Mouse (Mus musculus): Measurements from ENCODE around the gene Polrmt. TPM values are rescaled to one million over a fixed set of nuclear protein-coding genes. Genes with fewer than 3 reads are reported as not detected.

Polrmt gene
- total and polyA plus RNA-seq, 2 experiments from 2014 or later = 26.3 to 56.2 TPM

- H3K9ac ChIP-seq (replicated peaks; ENCODE audit: low read depth, low read length) = no peak overlapping the region
- DNase-seq (ENCODE audit: low spot score) (no peak), ATAC-seq (ENCODE audit: insufficient read depth, low read depth) (no peak)
- H3K4me3 ChIP-seq (ENCODE audit: low read depth, low read length) = no peak overlapping the region
- TF ChIP-seq CTCF (IDR thresholded peaks at IDR 0.05; ENCODE audit: low read depth) (0 out of 2 replicates have a peak, but pooled peaks have one; percentile 12), EP300 (IDR thresholded peaks at IDR 0.05; ENCODE audit: low read depth) (no peak)
- H3K36me3 ChIP-seq (replicated peaks; ENCODE audit: control insufficient read depth, insufficient read depth, low read length) = no peaks in the 10 kb centered on the region
- no peaks in the 10 kb centered on the region for H3K27me3 ChIP-seq (ENCODE audit: control insufficient read depth, insufficient read depth, low read length)
- H3K4me2 ChIP-seq (ENCODE audit: low read depth, low read length) = no peak overlapping the region
- WGBS = 92% methylated on average over 3 of the region's 3 CpGs
- H3K27ac ChIP-seq (ENCODE audit: low read depth) = no peak overlapping the region
- H3K9me3 ChIP-seq (replicated peaks; ENCODE audit: control insufficient read depth, low read length) = peaks cover 4% of the 10 kb centered on the region
- H3K4me1 ChIP-seq (ENCODE audit: control insufficient read depth, insufficient read depth) = no peaks in the 10 kb centered on the region; the same call in 1 of the 2 replicates
Measured at GRCm38 (mm10) chr10:79772320-79772719, 25.9 kb upstream of the Polrmt start.

GRCm38 (mm10) chr10:79769329-79769728 lies 22.9 kb upstream of the Polrmt start:
- Histone ChIP-seq H3K36me3 (replicated peaks; ENCODE audit: control insufficient read depth, insufficient read depth, low read length) (no peaks in the 10 kb centered on the region), H3K9me3 (replicated peaks; ENCODE audit: control insufficient read depth, low read length) (peaks cover 4% of the 10 kb centered on the region; the same call in 1 of the 2 replicates), H3K4me2 (ENCODE audit: low read depth, low read length) (no peak overlapping the region), H3K4me1 (ENCODE audit: control insufficient read depth, insufficient read depth) (peaks cover 18% of the 10 kb centered on the region), H3K27ac (ENCODE audit: low read depth) (no peak overlapping the region), H3K4me3 (ENCODE audit: low read depth, low read length) (no peak overlapping the region), H3K9ac (replicated peaks; ENCODE audit: low read depth, low read length) (no peak overlapping the region), H3K27me3 (ENCODE audit: control insufficient read depth, insufficient read depth, low read length) (no peaks in the 10 kb centered on the region)
- DNase-seq (ENCODE audit: low spot score) (no peak), ATAC-seq (ENCODE audit: insufficient read depth, low read depth) (no peak)
- 69% methylated on average over 4 of the region's 4 CpGs for WGBS
- no peak for TF ChIP-seq EP300 (IDR thresholded peaks at IDR 0.05; ENCODE audit: low read depth)
- no peak for TF ChIP-seq CTCF (IDR thresholded peaks at IDR 0.05; ENCODE audit: low read depth)

GRCm38 (mm10) chr10:79768400-79768799 lies 22.0 kb upstream of the Polrmt start:
- DNase-seq (ENCODE audit: low spot score) = peak; percentile 37
- Histone ChIP-seq H3K27me3 (ENCODE audit: control insufficient read depth, insufficient read depth, low read length) (no peaks in the 10 kb centered on the region), H3K36me3 (replicated peaks; ENCODE audit: control insufficient read depth, insufficient read depth, low read length) (no peaks in the 10 kb centered on the region), H3K4me3 (ENCODE audit: low read depth, low read length) (no peak overlapping the region), H3K4me2 (ENCODE audit: low read depth, low read length) (no peak overlapping the region), H3K9me3 (replicated peaks; ENCODE audit: control insufficient read depth, low read length) (peaks cover 4% of the 10 kb centered on the region; the same call in 1 of the 2 replicates), H3K4me1 (ENCODE audit: control insufficient read depth, insufficient read depth) (peaks cover 27% of the 10 kb centered on the region), H3K9ac (replicated peaks; ENCODE audit: low read depth, low read length) (no peak overlapping the region), H3K27ac (ENCODE audit: low read depth) (no peak overlapping the region)
- no peak for ATAC-seq (ENCODE audit: insufficient read depth, low read depth)
- WGBS = 4% methylated on average over 5 of the region's 5 CpGs
- TF ChIP-seq CTCF (IDR thresholded peaks at IDR 0.05; ENCODE audit: low read depth) = peak; percentile 93
- no peak for TF ChIP-seq EP300 (IDR thresholded peaks at IDR 0.05; ENCODE audit: low read depth)

- ATAC-seq (ENCODE audit: insufficient read depth, low read depth) (peak; percentile 54), DNase-seq (ENCODE audit: low spot score) (peak; percentile 74)
- Histone ChIP-seq H3K27me3 (ENCODE audit: control insufficient read depth, insufficient read depth, low read length) (no peaks in the 10 kb centered on the region), H3K27ac (ENCODE audit: low read depth) (peak overlapping the region; percentile 81), H3K4me1 (ENCODE audit: control insufficient read depth, insufficient read depth) (peaks cover 31% of the 10 kb centered on the region), H3K9me3 (replicated peaks; ENCODE audit: control insufficient read depth, low read length) (peaks cover 4% of the 10 kb centered on the region; the same call in 1 of the 2 replicates), H3K36me3 (replicated peaks; ENCODE audit: control insufficient read depth, insufficient read depth, low read length) (no peaks in the 10 kb centered on the region), H3K9ac (replicated peaks; ENCODE audit: low read depth, low read length) (0 out of 2 replicates have a peak overlapping the region, but pooled peaks have one; percentile 22), H3K4me3 (ENCODE audit: low read depth, low read length) (peak overlapping the region; percentile 88), H3K4me2 (ENCODE audit: low read depth, low read length) (peak overlapping the region; percentile 77)
- TF ChIP-seq CTCF (IDR thresholded peaks at IDR 0.05; ENCODE audit: low read depth) (no peak), EP300 (IDR thresholded peaks at IDR 0.05; ENCODE audit: low read depth) (no peak)
- 11% methylated on average over 40 of the region's 40 CpGs for whole genome bisulfite sequencing
Measured at GRCm38 (mm10) chr10:79767372-79768244, 21.2 kb upstream of the Polrmt start.

- TF ChIP-seq EP300 (IDR thresholded peaks at IDR 0.05; ENCODE audit: low read depth) = no peak
- H3K36me3 ChIP-seq (replicated peaks; ENCODE audit: control insufficient read depth, insufficient read depth, low read length) = peaks cover 6% of the 10 kb centered on the region
- no peaks in the 10 kb centered on the region for H3K27me3 ChIP-seq (ENCODE audit: control insufficient read depth, insufficient read depth, low read length)
- peak; percentile 98 for DNase-seq (ENCODE audit: low spot score)
- H3K9ac ChIP-seq (replicated peaks; ENCODE audit: low read depth, low read length) = peak within 1 kb of the TSS; percentile 87
- H3K4me3 ChIP-seq (ENCODE audit: low read depth, low read length) = peak within 1 kb of the TSS; percentile 88
- peak within 1 kb of the TSS; percentile 91 for H3K27ac ChIP-seq (ENCODE audit: low read depth)
- under 1% methylated on average over 95 of the region's 101 CpGs for WGBS
- peak; percentile 93 for ATAC-seq (ENCODE audit: insufficient read depth, low read depth)
- peak within 1 kb of the TSS; percentile 77 for H3K4me2 ChIP-seq (ENCODE audit: low read depth, low read length)
- peaks cover 31% of the 10 kb centered on the region for H3K4me1 ChIP-seq (ENCODE audit: control insufficient read depth, insufficient read depth)
- H3K9me3 ChIP-seq (replicated peaks; ENCODE audit: control insufficient read depth, low read length) = no peaks in the 10 kb centered on the region
Measured at GRCm38 (mm10) chr10:79766508-79767325, 20.3 kb upstream of the Polrmt start, which contains the start of gene Rnf126. Gene Rnf126 (minus strand): TSS chr10:79766952.
